Mouse (Mus musculus) adrenal gland, adult 18-20 months (tissue): ENCODE measurements around the gene Mpo. TPM values are rescaled to one million over a fixed set of nuclear protein-coding genes. Genes with fewer than 3 reads are reported as not detected.

Source experiments
- DNase-seq, 2 experiments: peaks; one replicate each; pipeline ENCODE4 v3.0.0; 2021 to 2022; ENCODE audit warnings: low spot score in 2 of 2
- total RNA-seq, 2 experiments: library from RNA; stranded (reverse); gene quantifications; 1 replicate in 1 of 2; 2 replicates in 1 of 2; pipeline ENCODE4 v1.2.3; 2021

Mpo gene
- total RNA-seq, 2 experiments from 2014 or later = not detected

DNA sequence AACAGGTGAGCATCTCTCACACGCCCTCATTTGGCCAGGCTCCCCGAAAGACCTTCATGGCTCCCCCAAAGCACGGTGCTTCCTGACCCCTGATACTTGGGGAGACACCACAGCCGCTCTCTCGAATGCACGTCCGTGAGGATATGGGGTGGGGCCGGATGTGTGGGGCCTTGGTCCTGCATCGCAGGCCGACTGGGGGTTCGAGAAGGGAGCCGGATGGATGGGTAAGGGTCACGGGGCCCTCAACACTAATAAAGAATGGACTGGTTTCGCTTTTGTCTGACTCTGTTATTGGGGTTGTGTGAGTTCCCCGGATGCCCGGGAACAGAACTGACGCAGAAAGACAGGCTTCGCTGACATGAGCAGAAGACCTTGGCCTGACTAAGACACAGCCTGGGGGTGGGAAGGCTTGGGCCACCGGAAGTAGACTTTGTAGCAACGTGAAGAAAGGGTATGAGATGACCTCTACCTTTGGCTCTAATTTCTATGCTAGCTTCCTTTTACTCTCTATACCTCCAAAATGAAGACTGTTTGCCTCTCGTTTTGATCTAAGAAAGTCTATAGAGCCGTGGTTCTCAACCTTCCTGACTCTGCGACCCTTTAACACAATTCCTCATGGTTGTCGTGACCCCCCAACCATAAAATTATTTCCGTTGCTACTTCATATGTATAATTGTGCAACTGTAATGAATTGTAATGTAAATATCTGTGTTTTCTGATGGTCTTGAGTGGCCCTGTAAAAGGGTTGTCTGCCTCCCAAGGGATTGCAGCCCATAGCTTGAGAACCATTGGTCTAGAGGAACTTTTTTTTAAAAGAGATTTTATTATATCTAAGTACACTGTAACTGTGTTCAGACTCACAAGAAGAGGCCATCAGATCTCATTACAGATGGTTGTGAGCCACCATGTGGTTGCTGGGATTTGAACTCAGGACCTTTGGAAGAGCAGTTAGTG is 36.1 kb upstream of the Mpo start:
- DNase-seq = no peak

DNA sequence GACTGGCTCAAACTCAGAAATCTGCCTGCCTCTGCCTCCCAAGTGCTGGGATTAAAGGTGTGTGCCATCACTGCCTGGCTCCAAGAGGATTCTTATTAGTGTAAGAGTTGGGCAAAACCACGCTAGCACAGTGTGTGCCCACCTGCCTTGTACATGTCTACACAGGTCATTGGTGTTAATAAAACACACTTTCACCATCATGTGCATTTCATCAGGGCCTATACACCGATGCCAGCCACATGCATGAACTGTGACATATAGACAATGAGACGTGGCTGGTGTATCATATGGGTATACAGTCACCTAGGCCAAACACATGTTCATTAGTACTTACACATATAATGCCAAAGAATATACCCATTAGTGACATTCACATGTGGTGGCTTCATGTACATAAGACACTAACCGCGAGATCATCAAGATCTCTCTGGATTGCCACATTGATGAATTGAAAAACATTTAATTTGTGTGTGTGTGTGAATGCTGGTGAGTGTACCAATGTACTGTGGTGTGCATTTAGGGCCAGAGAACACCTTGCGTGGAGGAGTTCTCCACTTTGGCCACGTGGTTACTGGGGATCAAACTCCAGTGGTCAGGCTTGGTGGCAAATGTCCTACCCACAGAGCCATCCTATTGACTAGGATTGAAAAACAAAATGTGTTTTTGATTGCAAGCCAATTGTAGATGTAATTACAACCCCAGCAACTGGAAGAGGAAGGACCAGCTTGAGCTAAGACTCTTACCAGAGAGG is 35.0 kb upstream of the Mpo start:
- no peak for DNase-seq

DNA sequence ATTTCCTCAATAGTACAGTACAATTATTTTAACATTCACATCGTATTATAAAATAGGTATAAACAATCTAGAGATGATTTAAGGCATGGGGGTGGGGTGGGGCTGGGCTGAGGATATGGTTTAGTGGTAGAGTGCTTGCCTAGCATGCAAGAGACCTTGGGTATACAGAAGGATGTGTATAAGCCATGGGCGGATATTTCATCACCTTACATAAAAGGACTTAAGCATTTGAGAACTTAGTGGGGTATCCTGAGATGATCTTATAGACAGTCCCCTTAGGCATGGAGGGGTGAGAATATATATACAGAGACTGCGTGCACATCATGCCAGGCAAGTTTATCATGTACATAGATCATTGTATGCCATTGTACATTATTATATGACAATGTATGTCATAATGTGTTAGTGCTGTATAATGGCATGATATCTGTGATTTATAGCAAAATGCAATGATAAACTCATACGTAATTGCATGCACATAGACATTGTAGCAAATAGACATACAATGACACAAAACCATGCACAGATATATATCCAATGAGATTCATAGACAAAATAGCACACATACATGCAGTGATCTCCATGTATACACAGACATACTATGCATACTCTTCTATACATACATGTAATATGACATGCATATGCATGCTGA is 34.3 kb upstream of the Mpo start:
- DNase-seq = no peak

DNA sequence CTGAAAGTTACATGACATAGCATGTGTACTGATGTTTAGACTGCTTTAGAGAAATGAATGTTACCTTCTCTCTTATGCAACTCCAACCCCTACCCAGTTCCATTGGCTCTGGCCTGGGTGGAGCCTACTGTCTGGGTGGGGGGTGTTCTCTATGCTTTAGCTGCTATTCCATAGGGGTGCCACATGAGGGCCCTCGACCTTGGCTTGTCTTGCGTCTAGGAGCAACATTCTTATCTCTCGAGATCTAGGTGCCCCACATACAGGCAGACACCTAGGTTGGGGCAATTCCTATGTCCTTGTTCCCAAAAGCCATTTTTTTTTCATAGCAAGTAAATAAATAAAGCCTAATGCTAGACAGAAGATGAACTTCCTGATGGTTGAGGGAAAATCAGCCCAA is 33.8 kb upstream of the Mpo start:
- DNase-seq = no peak

DNA sequence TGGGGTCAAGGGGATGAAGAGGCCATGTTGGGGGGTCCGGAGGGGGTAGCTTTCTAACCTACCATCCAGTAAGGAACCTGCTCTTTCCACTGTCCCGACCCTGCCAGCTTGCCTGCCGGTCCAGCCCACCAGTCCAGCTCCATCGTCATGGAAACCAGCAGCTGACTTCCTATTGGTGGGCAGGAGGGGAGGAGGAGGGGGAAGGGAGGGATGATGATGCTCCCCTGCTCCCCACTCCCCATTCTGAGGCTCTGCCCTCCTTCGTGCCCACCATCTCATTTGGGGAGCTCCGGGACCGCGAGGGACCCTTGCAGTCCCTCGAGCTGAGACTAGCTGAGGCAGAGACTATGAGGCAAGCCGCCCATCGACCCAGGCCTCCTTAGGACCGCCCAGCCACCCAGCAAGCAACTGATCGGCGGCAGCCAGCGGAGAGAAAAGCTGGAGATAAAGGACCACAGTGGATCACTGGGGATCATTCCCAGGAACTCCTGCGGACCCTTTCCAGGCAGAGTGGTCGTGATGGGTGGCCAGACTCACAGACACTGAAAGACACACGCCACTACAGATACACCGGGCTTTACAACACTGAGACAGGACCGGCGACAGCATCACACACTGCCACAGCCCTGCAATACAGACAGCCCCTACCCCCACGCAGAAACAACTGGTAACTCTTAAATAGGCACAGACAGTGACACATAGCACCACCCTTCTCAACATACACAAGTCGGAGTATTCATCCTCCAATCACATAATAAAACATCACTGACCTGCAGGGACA is 32.9 kb upstream of the Mpo start, which contains the start of gene Tspoap1:
TSS of gene Tspoap1 (plus strand) at position 241 of the 781 bp plus-strand sequence.
- DNase-seq = no peak

DNA sequence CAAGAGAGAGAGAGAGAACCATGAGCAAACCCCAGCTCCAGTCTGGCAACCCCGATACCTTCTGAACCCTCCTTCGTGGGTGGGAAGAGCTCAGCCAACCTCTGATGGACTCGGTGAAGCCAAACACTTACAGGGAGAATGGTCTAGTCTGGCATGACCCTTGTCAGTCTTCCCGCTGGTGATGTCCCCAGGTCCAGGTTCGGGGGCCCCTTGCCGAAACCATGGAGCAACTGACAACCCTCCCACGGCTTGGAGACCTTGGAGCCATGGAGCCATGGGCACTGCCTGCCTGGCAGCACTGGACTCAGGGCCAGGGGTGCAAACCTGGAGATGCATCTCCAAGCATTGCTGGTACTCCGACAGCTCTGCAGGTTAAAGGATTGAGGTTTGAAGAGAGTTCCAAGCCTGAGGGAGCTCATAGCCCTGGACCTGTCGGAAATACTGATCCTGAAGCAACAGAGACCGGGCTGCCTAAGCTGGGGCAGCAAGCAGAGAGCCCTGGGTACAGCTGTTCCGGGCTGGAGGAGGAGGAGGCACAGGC is 32.1 kb upstream of the Mpo start:
- DNase-seq = no peak

DNA sequence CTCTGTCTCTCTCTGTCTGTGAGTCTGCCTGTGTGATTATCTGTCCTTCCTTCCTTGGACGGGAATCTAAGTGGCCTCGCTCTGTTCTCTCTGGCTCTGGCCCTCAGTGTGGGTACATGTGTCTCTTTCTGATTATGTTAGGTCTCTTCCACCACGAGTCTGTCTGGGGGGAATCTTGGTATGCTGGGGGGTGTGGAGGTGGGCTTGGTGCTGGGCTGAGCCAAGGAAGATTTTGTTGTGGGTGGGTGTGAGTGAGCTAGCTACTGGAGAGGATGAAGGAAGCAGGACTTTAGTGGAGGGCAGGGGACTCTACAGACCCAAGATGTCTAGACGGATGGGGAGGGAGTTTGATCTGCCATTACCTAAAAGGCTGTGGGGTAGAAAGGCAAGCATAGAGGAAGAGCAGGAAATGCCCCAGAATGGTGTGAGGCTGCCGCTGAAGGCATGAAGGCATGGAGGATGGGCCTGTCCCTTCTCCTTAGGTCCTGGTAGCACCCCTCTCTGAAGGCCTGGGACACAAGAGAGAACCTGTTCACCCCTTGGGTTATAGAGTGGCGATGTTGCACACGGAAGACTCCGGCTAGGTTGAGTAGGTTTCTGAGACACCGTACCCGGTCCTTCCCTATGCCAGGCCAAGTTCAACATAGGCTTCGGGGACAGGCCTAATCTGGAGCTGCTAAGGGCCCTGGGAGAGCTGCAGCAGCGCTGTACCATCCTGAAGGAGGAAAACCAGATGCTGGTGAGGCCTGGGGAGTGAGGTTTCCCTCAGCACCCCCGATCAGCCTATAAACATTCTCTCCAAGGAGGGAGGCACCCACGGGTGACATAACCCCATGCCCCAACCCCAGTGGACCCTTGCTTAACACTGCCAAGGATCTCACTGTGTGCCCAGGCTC is 31.3 kb upstream of the Mpo start:
- no peak for DNase-seq

DNA sequence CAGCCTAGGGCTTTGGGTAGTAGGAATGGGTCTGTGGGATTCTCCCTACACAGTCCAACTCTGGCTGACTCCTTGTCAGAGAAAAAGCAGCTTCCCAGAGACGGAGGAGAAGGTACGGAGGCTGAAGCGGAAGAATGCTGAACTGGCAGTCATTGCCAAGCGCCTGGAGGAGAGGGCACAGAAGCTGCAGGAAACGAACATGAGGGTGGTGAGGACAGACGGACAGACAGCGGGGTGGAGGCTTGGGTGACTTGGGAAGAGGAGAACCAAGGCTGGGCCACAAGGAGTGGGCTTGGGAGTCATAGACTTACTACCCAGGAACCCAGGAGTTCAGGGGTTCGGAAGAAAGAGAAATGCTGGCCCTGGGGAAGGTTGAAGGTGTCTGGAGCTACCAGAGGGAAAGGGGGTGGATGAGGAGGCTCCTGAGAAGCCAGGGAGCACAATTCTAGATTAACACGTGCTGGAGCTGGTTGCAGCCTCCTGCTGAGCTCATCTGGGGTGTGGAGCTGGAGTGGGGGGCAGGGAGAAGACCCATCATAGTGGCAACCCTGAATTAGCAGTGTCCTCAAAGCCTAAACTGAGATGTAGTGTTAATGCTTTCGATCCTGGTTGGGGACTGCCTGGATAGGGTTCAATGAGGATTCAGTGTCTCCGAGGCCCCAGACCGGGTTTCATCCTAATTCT is 30.5 kb upstream of the Mpo start:
- no peak for DNase-seq

DNA sequence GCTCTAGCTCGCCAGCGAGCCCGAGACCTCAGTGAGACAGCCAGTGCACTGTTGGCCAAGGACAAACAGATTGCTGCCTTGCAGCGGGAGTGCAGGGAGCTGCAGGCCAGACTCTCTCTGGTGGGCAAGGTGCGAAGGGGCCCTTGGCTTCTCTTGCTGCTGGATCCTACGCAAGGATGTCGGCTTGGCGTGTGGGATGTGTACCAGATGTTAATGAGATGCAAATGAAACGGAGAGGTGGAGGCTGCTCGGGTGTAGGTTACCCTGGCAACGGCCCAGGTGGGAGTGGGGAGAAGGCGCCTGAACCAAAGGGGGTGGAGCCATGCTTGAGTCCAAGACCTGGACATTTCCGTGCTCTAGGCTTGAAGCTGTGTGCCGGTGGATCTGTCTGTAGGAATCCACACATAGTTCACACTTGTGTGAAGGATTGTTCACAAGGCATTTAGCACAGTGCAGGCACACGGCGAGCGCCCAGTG is 29.8 kb upstream of the Mpo start:
- peak in 1 of 2 experiments; percentile 27 for DNase-seq

DNA sequence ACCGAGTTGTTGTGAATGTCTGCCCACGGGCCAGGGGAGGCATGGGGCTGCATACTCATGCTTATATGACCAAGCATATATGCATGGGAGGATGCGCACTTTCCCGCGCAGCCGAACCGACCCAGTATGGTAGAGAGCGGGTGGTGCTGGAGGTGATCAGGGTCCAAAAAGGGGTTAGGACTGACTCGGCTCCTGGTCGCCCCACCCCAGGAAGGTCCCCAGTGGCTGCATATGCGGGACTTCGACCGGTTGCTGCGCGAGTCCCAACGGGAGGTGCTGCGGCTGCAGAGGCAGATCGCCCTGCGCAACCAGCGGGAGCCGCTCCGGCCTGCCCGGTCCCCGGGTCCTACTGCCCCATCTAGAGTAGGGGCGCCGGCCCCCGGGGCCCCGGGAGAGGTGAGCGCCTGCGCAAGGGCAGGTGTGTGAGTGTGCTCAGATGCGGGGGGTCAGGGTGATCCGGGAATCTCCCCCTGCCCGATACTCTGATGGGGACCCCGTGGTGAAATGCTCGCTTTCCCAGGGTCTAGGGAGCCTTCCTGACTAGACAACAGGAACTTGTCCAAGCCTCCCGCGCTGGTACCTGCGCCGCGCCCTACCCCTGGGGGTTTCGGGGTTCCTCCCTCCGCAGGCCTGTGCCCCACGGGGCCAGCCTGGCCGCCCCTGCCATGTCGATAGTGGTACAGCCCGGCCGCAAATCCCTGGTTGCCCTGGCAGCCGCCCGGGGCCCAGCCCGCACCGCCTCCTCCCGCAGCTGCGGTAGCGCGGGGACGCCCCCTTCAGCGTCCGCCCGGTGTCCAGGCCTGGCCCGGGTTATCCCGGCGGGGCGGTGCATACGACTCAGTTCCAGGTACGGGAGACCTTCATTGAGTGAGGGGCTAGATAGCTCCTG is 29.1 kb upstream of the Mpo start:
- DNase-seq = peak; percentile 46 to 47

DNA sequence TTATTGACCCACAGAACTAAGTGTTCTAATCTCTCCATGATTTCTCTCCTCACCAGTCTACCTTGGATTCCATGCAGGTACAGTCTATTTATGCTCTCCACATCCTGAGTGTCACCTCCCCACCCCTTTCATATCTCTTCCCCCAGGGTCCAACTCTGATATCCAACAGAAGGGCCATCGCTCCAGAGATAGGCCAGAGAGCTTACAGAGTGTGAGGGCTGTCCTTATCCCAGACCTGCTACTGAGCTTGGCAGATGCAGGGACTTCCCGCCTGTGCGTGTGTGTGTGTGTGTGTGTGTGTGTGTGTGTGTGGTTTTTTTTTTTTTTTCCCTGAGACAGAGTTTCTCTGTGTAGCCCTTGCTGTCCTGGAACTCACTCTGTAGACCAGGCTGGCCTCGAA is 24.6 kb upstream of the Mpo start:
- no peak for DNase-seq

DNA sequence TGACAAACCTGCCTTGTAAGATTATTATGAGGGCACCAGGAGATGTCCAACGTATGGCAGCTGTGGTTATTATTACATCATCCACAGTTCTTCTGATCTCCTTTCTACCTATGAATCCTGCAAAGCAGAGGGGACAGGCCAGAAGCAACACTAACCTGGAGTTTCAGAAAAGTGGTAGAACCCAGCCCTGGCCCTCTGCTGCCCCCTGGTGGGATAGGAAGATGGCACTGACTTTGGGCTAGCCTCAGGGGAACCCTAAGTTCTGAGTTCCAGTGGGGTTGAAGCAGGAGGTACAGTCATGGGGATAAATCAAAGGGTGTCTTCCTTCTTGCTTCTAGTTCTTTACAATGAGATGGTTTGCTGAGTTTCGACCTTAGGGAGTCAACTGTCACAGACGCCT is 22.4 kb upstream of the Mpo start:
- peak; percentile 74 to 83 for DNase-seq

DNA sequence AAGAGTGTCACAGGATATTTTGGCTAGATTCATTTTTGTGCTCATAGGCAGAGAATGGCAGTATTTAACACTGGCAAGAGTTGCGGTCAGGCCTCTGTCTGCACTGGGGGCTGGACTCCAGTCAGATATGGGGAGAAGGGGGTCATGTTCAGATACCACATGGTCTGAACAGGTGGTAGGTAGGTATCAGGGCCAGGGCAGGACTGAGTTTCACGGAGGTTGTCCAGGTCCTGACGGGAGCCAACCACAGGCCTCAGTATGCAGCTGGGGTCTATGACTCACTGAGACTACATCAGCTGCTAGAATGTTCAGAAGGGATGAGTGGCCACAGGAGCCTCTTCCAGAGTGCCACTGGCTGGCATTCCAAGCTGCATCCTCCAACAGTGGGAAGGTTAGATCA is 21.0 kb upstream of the Mpo start:
- DNase-seq = no peak

DNA sequence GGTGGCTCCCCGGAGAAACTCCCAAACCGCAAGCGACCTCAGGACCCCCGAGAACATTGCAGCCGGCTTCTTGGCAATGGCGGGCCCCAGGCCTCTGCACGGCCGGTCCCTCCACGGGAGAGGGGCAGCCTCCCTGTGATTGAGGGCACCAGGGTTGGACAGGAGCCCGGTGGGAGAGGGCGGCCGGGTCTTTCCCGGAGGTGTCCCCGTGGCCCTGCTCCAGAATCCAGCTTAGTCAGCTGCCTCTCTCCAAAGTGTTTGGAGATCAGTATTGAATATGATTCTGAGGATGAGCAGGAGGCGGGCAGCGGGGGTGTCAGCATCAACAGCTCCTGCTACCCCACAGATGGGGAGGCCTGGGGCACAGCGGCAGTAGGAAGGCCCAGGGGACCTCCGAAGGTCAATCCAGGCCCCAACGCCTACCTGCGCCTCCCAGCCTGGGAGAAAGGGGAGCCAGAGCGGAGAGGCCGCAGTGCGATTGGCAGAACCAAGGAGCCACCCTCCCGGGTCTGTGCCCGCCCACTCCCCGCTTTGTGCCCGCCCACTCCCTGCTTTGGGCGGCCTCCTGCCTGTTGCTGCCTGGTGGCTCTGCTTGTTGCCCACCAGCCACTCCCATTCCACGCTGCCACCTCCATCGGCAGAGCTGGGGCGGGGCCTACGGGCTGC is 15.1 kb upstream of the Mpo start:
- DNase-seq = peak; percentile 40 to 47

DNA sequence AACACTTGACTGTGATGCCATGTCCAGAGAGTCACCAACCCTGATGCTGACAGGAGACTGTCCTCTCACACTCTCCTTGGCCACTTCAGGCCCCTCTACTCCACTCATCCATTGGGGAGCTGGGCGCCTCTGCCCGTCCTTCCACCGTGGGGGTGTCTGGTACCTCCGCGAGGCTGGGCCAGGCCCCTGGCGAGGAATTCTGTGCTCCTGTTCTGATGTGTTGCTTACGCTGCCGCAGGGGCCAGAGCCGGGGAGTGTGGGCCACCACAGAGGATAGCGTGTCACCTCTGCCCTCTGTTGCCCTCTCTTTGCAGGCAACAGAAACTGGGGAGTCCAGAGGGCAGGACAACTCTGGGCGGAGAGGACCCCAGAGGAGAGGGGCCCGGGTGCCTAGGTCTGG is 14.5 kb upstream of the Mpo start:
- DNase-seq = no peak

DNA sequence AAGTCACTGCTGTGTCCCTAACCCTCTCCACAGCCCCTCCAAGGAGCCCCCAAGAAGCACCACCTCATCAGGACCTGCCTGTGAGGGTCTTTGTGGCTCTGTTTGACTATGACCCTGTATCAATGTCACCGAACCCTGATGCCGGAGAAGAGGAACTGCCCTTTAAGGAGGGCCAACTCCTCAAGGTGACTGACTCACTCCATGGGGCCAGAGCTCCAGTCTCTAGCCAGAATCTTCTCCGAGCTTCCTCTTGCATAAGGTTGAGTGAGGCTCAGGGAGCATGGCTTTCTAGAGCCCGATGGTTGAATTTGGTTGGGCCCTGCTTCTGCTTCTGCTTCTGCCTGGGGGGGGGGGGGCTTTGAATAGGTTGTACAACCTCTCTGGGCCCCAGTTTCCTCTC is 14.0 kb upstream of the Mpo start:
- no peak for DNase-seq

DNA sequence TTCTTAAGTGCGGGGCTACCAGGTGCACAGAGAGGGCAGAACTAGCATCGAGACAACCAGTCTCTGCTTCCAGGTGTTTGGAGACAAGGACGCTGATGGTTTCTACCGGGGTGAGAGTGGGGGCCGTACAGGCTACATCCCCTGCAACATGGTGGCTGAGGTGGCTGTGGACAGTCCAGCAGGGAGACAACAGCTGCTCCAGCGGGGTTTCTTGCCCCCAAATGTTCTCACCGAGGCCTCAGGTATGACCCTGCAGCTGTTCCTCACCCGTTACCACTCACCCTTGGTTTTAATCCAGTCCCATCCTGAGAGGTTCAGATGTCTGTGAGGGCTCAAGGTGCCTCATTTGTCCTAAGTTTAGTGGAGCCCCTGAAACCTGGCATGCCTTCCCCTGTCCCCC is 13.3 kb upstream of the Mpo start:
- no peak for DNase-seq
